Mouse (Mus musculus) midbrain, embryonic 13.5 days (tissue): ENCODE measurements around the gene Neurl1a. TPM values are rescaled to one million over a fixed set of nuclear protein-coding genes. Genes with fewer than 3 reads are reported as not detected.
A peak's percentile ranks its signal among the peaks of the same experiment; 100 is the strongest.

Experiments used
- ATAC-seq: fragments of 200-750 bp; cut with Nextera tagmentation; 2 replicates; pipeline ENCODE4 v1.8.0; 2017; ENCODE audit warnings: mild to moderate bottlenecking, moderate TSS enrichment, moderate library complexity
- H3K27ac ChIP-seq: fragments of 300-500 bp; sonication (generic); 2 replicates; pipeline ENCODE4 v1.5.1; 2015; ENCODE audit warnings: inconsistent platforms, mild to moderate bottlenecking, moderate library complexity
- H3K27me3 ChIP-seq: fragments of 300-500 bp; sonication (generic); 2 replicates; pipeline ENCODE4 v1.6.1; 2015; ENCODE audit warnings: mild to moderate bottlenecking, inconsistent platforms
- H3K36me3 ChIP-seq: fragments of 300-500 bp; sonication (generic); 2 replicates; pipeline ENCODE4 v1.6.1; 2015; ENCODE audit warnings: mild to moderate bottlenecking, inconsistent platforms
- H3K4me1 ChIP-seq: fragments of 300-500 bp; sonication (generic); replicated peaks from 2 replicates; pipeline ENCODE4 v1.6.1; 2015; ENCODE audit warnings: inconsistent platforms
- H3K4me2 ChIP-seq: fragments of 300-500 bp; sonication (generic); replicated peaks from 2 replicates; pipeline ENCODE4 v1.6.1; 2015; ENCODE audit warnings: moderate library complexity, mild to moderate bottlenecking, inconsistent platforms
- H3K4me3 ChIP-seq: fragments of 300-500 bp; sonication (generic); replicated peaks from 2 replicates; pipeline ENCODE4 v1.5.1; 2015; ENCODE audit warnings: mild to moderate bottlenecking, inconsistent platforms
- H3K9ac ChIP-seq: fragments of 300-500 bp; sonication (generic); replicated peaks from 2 replicates; pipeline ENCODE4 v1.6.1; 2015; ENCODE audit warnings: mild to moderate bottlenecking, inconsistent platforms
- H3K9me3 ChIP-seq: fragments of 300-500 bp; sonication (generic); 2 replicates; pipeline ENCODE4 v1.6.1; 2016; ENCODE audit warnings: mild to moderate bottlenecking, inconsistent platforms
- WGBS: fragments of 180-500 bp; shearing (Covaris S2); methylation state at CpG from one replicate; pipeline ENCODE4 v1.1.7; 2015; 5-methylcytosine and 5-hydroxymethylcytosine counted together
- polyA plus RNA-seq: library from polyadenylated mRNA; unstranded; fragments of >200 nt; fragmentation: Nextera tagmentation; extraction: Ambion mirVana; gene quantifications from 2 replicates; pipeline ENCODE4 v1.2.1, GENCODE M21; 2015

Gene Neurl1a
- polyA plus RNA-seq, 1 experiment from 2014 or later: 5.9 TPM

GRCm38 (mm10) chr19:47231389-47231788 is 52.8 kb downstream of the Neurl1a start:
- H3K4me1 ChIP-seq: peaks cover 17% of the 10 kb centered on the region
- H3K27me3 ChIP-seq: peaks cover 2% of the 10 kb centered on the region; the same call in 1 of the 2 replicates
- H3K9ac ChIP-seq: no peak overlapping the region
- H3K4me3 ChIP-seq: no peak overlapping the region
- WGBS: 84% methylated on average over 6 of the region's 6 CpGs
- H3K9me3 ChIP-seq: no peaks in the 10 kb centered on the region
- ATAC-seq: no peak
- no peak overlapping the region for H3K27ac ChIP-seq
- no peak overlapping the region for H3K4me2 ChIP-seq
- no peaks in the 10 kb centered on the region for H3K36me3 ChIP-seq

- WGBS: 85% methylated on average over 5 of the region's 5 CpGs
- Histone ChIP-seq H3K36me3 (no peaks in the 10 kb centered on the region), H3K4me2 (no peak overlapping the region), H3K27ac (no peak overlapping the region), H3K9me3 (no peaks in the 10 kb centered on the region), H3K9ac (no peak overlapping the region), H3K4me1 (peaks cover 17% of the 10 kb centered on the region), H3K4me3 (no peak overlapping the region), H3K27me3 (peaks cover 2% of the 10 kb centered on the region; the same call in 1 of the 2 replicates)
- ATAC-seq: no peak
Measured at GRCm38 (mm10) chr19:47232077-47232865, 53.7 kb downstream of the Neurl1a start.

- Histone ChIP-seq H3K9ac (no peak overlapping the region), H3K4me3 (no peak overlapping the region), H3K36me3 (no peaks in the 10 kb centered on the region), H3K27me3 (peaks cover 2% of the 10 kb centered on the region; the same call in 1 of the 2 replicates), H3K27ac (no peak overlapping the region), H3K4me2 (no peak overlapping the region), H3K4me1 (peaks cover 17% of the 10 kb centered on the region), H3K9me3 (no peaks in the 10 kb centered on the region)
- WGBS: 92% methylated on average over 3 of the region's 3 CpGs
- no peak for ATAC-seq
Measured at GRCm38 (mm10) chr19:47233087-47233486, 54.5 kb downstream of the Neurl1a start.

- peak overlapping the region; percentile 33 for H3K4me2 ChIP-seq
- H3K27ac ChIP-seq: no peak overlapping the region
- peaks cover 5% of the 10 kb centered on the region; the same call in 1 of the 2 replicates for H3K4me1 ChIP-seq
- no peaks in the 10 kb centered on the region for H3K9me3 ChIP-seq
- 0 out of 2 replicates have a peak, but pooled peaks have one; percentile 49 for ATAC-seq
- peaks cover 7% of the 10 kb centered on the region; the same call in 1 of the 2 replicates for H3K27me3 ChIP-seq
- peak overlapping the region; percentile 3; the same call in 1 of the 2 replicates for H3K4me3 ChIP-seq
- H3K36me3 ChIP-seq: no peaks in the 10 kb centered on the region
- H3K9ac ChIP-seq: no peak overlapping the region
- 36% methylated on average over 12 of the region's 12 CpGs for WGBS
Measured at GRCm38 (mm10) chr19:47240076-47240475, 61.5 kb downstream of the Neurl1a start.

- Histone ChIP-seq H3K9me3 (no peaks in the 10 kb centered on the region), H3K9ac (no peak overlapping the region), H3K4me1 (peaks cover 9% of the 10 kb centered on the region; the same call in 1 of the 2 replicates), H3K27me3 (peaks cover 4% of the 10 kb centered on the region; the same call in 1 of the 2 replicates), H3K27ac (no peak overlapping the region), H3K4me3 (no peak overlapping the region), H3K36me3 (no peaks in the 10 kb centered on the region), H3K4me2 (no peak overlapping the region)
- no peak for ATAC-seq
- 65% methylated on average over 7 of the region's 7 CpGs for WGBS
Measured at GRCm38 (mm10) chr19:47240957-47241356, 62.3 kb downstream of the Neurl1a start.

- no peak overlapping the region for H3K9ac ChIP-seq
- H3K27me3 ChIP-seq: peaks cover 4% of the 10 kb centered on the region; the same call in 1 of the 2 replicates
- no peak overlapping the region for H3K27ac ChIP-seq
- H3K4me2 ChIP-seq: no peak overlapping the region
- no peak for ATAC-seq
- 95% methylated on average over 4 of the region's 4 CpGs for WGBS
- no peak overlapping the region for H3K4me3 ChIP-seq
- H3K9me3 ChIP-seq: no peaks in the 10 kb centered on the region
- H3K36me3 ChIP-seq: no peaks in the 10 kb centered on the region
- peaks cover 9% of the 10 kb centered on the region; the same call in 1 of the 2 replicates for H3K4me1 ChIP-seq
Measured at GRCm38 (mm10) chr19:47242227-47242626, 63.6 kb downstream of the Neurl1a start.

- Histone ChIP-seq H3K4me3 (no peak overlapping the region), H3K9ac (no peak overlapping the region), H3K36me3 (no peaks in the 10 kb centered on the region), H3K4me2 (no peak overlapping the region), H3K4me1 (peaks cover 4% of the 10 kb centered on the region; the same call in 1 of the 2 replicates), H3K9me3 (no peaks in the 10 kb centered on the region), H3K27ac (no peak overlapping the region), H3K27me3 (peaks cover 1% of the 10 kb centered on the region; the same call in 1 of the 2 replicates)
- 77% methylated on average over 8 of the region's 8 CpGs for WGBS
- no peak for ATAC-seq
Measured at GRCm38 (mm10) chr19:47245512-47245911, 66.9 kb downstream of the Neurl1a start.

GRCm38 (mm10) chr19:47247791-47248190 is 69.2 kb downstream of the Neurl1a start:
- 78% methylated on average over 11 of the region's 11 CpGs for WGBS
- H3K4me3 ChIP-seq: no peak overlapping the region
- H3K9me3 ChIP-seq: no peaks in the 10 kb centered on the region
- 0 out of 2 replicates have a peak overlapping the region, but pooled peaks have one; percentile 16 for H3K9ac ChIP-seq
- no peaks in the 10 kb centered on the region for H3K36me3 ChIP-seq
- no peak overlapping the region for H3K27ac ChIP-seq
- peaks cover 16% of the 10 kb centered on the region for H3K27me3 ChIP-seq
- peaks cover 5% of the 10 kb centered on the region; the same call in 1 of the 2 replicates for H3K4me1 ChIP-seq
- no peak for ATAC-seq
- no peak overlapping the region for H3K4me2 ChIP-seq

GRCm38 (mm10) chr19:47248296-47248695 is 69.7 kb downstream of the Neurl1a start:
- peaks cover 10% of the 10 kb centered on the region for H3K4me1 ChIP-seq
- no peak overlapping the region for H3K9ac ChIP-seq
- H3K4me2 ChIP-seq: no peak overlapping the region
- H3K27me3 ChIP-seq: peaks cover 21% of the 10 kb centered on the region
- no peaks in the 10 kb centered on the region for H3K9me3 ChIP-seq
- H3K4me3 ChIP-seq: no peak overlapping the region
- no peak for ATAC-seq
- 86% methylated on average over 7 of the region's 7 CpGs for WGBS
- H3K36me3 ChIP-seq: no peaks in the 10 kb centered on the region
- no peak overlapping the region for H3K27ac ChIP-seq

- Histone ChIP-seq H3K27me3 (peaks cover 29% of the 10 kb centered on the region), H3K9ac (no peak overlapping the region), H3K4me2 (no peak overlapping the region), H3K4me3 (no peak overlapping the region), H3K36me3 (no peaks in the 10 kb centered on the region), H3K27ac (no peak overlapping the region), H3K4me1 (peaks cover 13% of the 10 kb centered on the region), H3K9me3 (0 out of 2 replicates have a peak, but pooled peaks cover 2% of the 10 kb centered on the region)
- ATAC-seq: no peak
- 77% methylated on average over 16 of the region's 16 CpGs for WGBS
Measured at GRCm38 (mm10) chr19:47248906-47249568, 70.4 kb downstream of the Neurl1a start.

- Histone ChIP-seq H3K4me1 (peaks cover 9% of the 10 kb centered on the region), H3K4me2 (no peak overlapping the region), H3K4me3 (no peak overlapping the region), H3K27me3 (peaks cover 40% of the 10 kb centered on the region), H3K27ac (no peak overlapping the region), H3K9me3 (0 out of 2 replicates have a peak, but pooled peaks cover 2% of the 10 kb centered on the region), H3K9ac (no peak overlapping the region), H3K36me3 (no peaks in the 10 kb centered on the region)
- 0 out of 2 replicates have a peak, but pooled peaks have one; percentile 30 for ATAC-seq
- WGBS: 44% methylated on average over 6 of the region's 6 CpGs
Measured at GRCm38 (mm10) chr19:47250931-47251330, 72.3 kb downstream of the Neurl1a start.
